Mouse (Mus musculus): ENCODE data around the gene Hoxc12.

Gene Hoxc12

GRCm38 (mm10) chr15:102936279-102936972 is at the start of gene Hoxc12:
Gene Hoxc12, plus strand, starts transcription at chr15:102936757.
- DNase-seq (ENCODE audit: low spot score) = no peak

DNA sequence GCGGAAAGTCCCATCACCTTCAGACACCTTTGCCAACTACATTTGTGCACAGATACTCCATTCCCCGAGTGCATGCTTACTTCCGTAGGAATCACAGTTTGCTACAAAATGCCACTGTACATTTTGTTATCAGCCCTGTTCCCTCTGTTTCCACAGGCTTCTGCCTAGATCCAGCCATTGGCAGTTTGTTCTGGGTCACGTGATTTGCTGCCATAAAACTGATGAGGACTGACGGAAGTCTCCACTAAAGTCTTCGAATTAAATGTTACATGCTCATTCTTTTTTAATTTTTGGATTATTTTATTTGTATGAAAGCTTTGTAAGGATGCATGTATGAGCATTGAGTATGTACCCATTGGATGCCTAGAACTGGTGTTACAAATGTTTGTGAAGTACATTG is 41.4 kb upstream of the Hoxc12 start:
- no peak for DNase-seq (ENCODE audit: low spot score)

DNA sequence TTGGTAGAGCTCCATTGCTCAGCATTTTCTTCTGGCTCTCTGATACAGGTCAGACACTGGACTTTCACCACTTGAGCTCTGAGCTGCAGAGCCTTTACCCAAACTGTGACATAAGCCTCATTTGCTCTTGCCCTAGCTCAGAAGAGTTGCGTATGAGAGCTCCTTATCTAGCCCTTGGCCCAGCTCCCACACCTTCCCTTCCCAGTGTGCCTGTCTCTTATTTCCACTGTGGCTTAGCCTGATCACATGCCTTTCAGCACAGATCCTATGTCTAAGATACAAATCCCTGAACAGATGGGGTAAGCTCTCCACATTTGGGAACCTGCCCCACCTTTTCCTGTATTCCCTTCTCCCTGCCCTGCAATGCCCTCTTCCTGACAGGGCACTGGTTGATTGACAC is 31.6 kb upstream of the Hoxc12 start:
- DNase-seq (ENCODE audit: low spot score) = no peak

GRCm38 (mm10) chr15:102909536-102909935 is 27.0 kb upstream of the Hoxc12 start:
- DNase-seq (ENCODE audit: low spot score) = no peak

- no peak for DNase-seq (ENCODE audit: low spot score)
Observed at GRCm38 (mm10) chr15:102910038-102910437, 26.5 kb upstream of the Hoxc12 start.

DNA sequence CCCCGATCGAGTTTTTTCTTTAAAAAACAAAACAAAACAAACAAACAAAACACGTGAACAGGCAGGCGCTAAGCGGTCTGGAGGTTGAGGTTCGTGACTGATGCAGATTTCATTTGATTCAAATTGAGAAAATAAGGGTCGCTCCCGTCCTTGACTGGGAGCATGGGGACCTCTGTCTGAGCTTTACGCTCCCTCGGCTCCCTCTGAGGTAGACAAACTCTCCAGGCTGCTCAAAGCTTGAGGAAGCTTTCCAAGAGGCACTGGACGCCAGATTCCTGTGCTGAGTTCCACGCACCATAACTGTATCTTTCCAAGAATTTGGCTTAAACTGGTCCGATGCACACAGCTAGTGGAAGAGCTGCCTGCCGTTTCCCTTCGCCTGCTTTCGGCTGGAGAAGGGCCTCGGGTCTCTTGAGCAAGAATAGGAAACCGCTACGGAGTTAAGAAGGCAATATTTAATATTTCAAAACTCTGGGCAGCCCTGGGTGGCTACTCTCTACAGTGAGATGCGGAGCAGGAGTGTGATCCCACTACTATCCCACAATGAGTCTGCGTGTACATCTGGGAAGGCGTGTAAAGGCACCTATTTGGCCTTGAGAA is 26.0 kb upstream of the Hoxc12 start:
- no peak for DNase-seq (ENCODE audit: low spot score)

- no peak for DNase-seq (ENCODE audit: low spot score)
Observed at GRCm38 (mm10) chr15:102913038-102913585, 23.4 kb upstream of the Hoxc12 start.

DNA sequence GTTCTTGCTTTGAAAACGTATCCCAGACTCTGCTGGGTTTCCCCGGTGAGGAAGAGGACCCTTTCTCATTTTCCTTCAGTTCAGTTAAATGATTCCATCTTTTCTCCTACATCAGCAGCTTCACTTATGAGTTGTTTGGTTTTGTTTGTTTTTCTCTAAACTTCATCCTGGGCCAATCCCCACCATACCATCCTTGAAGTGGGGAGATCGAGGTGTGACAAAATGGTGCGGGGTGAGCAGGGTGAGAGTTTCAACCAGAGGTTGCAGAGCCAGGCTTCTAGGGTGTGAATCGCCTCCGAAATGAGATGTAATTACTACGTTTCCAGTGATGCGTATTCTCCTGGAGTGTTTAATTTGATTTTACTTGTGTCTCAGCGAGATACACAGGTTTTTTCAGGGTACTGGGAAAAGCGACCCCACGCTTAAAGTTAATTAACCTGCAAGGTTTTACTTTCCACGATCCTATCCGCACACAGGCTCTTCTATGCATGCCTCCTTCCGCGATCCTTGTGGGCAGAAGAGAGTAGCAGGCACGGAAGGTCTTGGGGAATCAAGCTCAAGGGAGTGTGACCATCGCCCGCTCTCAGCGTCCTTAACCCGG is 18.5 kb upstream of the Hoxc12 start:
- no peak for DNase-seq (ENCODE audit: low spot score)

- no peak for DNase-seq (ENCODE audit: low spot score)
Observed at GRCm38 (mm10) chr15:102918611-102919265, 17.8 kb upstream of the Hoxc12 start.

GRCm38 (mm10) chr15:102919336-102920180 is 17.0 kb upstream of the Hoxc12 start:
- DNase-seq (ENCODE audit: low spot score) = no peak

GRCm38 (mm10) chr15:102920619-102921018 is 15.9 kb upstream of the Hoxc12 start:
- DNase-seq (ENCODE audit: low spot score) = no peak

GRCm38 (mm10) chr15:102921053-102922011 is 15.2 kb upstream of the Hoxc12 start, which contains the start of gene Hoxc13:
Gene Hoxc13, plus strand, starts transcription at chr15:102921103.
- DNase-seq (ENCODE audit: low spot score) = no peak

GRCm38 (mm10) chr15:102922012-102922362 is 14.6 kb upstream of the Hoxc12 start:
- no peak for DNase-seq (ENCODE audit: low spot score)

DNA sequence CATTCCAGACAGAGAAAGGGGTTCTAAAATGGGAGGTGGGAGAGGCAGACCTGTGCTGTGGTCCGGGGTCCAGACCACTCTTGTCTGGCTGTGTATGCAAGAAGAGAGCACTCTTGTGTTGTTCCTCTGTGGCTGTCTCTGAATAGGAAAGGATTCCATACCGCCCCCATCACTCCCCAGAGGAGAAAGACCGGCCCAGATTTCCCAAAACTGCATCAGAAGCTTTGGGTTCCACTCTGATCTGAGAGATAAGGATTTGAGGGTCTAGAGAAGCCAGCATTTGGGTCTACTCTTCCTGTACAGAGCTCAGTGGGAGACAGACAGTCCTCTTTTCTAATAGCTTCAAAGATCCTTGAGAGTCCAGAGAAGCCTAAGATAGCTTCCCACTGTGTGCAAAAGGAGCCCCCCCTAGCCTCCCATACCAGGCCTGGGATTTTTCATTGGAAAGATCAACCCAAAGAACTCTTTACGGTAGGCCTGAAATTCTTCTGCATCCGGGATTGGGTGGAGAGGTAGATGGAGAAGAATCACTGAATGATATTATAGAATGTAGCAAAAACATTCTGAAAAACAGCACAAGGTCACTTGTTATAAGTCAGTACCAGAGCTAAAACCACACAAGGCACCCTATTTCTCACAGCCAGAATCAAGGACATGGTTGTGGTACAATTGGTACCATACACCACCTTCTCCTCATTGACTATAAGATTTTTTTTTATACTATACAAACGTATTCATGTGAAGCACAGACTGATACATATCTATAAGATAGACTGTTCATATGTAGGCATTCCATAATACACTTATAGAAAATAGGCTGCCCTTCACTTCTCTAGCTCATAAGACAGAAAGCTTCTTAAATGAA is 13.7 kb upstream of the Hoxc12 start:
- DNase-seq (ENCODE audit: low spot score) = no peak

GRCm38 (mm10) chr15:102927032-102927645 is 9.4 kb upstream of the Hoxc12 start:
- no peak for DNase-seq (ENCODE audit: low spot score)

DNA sequence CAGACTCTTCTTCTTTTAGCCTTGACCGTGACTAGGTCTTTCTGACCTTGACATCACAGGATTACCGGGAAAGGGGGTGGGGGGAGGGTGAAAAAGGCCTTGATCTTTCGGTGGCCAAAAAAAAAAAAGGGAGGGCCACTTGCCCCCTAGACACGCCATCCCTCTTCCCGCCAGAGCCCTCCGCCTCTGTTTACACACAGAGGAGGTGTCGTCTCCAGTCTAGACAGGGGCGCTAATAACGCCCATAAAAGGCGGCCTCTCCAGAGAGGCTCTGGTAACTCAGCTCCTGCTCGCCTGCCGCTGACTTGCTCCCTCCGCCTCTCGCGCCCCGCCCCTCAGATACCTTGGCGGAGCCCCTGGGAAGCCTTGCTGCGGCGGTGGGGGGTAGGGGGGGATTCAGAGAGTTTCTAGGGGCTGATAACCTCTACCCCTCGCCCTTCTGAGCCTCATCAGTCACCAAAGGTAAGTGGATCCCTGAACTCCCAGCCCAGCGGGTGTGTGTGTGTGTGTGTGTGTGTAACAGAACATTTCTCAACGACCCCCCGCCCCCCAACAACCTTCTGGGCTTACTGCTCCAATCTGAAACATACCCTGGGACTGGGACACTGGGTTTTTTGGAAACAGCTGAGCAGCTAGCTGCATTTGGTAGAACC is 4.7 kb upstream of the Hoxc12 start:
- no peak for DNase-seq (ENCODE audit: low spot score)

GRCm38 (mm10) chr15:102934438-102934837 is 2.1 kb upstream of the Hoxc12 start:
- DNase-seq (ENCODE audit: low spot score) = no peak

DNA sequence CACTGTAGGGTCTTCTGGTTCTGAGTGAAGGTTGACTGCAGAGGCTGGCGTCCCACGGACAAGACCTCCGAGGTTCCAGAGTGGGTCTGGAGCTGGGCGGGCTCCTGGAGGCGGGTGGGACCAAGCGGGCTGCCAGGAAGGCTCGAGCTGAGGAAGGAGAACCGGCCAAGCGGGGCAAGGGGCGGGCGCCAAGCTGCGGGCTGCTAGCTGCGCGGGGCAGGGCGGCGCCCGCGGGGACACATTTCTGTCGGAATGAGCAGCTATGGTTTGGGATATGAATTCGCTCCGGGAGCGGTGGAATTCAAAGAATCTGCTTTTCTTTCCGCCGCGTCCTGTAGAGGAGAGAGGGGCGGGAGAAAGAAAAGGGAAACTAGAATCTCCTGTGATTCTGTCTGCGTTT is 1.7 kb upstream of the Hoxc12 start:
- no peak for DNase-seq (ENCODE audit: low spot score)
